Mouse (Mus musculus): ENCODE measurements around the gene Antxr1. TPM values are rescaled to one million over a fixed set of nuclear protein-coding genes. Genes with fewer than 3 reads are reported as not detected.
A peak's percentile ranks its signal among the peaks of the same experiment; 100 is the strongest.

Gene Antxr1
- total RNA-seq, 2 experiments from 2014 or later: 9.0 to 10.2 TPM

DNA sequence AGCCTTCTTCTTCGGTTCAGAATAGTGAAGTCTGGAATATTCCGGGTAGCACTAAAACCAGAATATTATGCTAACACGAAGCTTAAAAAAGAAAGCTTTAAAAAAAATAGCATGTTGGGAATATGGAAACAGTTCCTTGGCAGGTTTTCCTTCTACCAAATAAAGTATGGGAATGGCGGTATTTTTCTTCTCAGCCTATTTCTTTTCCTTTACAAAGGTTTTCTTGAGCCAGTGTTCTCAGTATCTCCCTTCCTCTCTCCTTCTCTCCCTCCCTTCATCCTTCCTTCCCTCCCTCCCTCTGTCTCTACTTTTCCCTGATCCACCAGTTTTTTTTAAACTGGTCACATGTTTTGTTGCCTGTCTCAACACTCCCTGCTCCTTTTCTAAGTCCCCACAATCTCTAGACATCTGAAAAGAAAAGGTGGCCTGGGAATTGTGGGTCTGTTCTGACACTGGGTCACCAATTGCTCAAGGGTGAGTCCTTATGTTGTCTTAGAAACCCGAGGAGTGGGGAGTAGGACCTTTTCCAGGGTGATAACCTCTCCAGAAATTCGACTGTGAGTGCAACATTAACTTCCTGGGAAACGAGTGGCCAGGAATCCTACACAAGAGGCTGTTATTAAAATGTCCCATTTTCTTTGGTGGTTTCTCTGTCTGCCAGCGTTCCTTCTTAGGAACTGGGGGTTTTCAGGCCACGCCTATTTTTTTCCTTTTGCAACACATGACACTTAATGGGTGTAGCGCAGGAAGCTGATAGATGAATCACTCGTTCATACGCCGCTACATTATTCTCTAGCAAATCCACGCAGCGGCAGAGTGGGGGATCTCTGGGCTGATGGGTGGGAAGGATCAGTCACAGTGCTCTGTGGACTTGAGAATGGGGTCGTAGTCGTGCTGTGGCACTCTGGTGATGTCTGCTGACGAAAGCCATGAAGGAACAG lies 42.4 kb downstream of the Antxr1 start:
- no peak for DNase-seq

DNA sequence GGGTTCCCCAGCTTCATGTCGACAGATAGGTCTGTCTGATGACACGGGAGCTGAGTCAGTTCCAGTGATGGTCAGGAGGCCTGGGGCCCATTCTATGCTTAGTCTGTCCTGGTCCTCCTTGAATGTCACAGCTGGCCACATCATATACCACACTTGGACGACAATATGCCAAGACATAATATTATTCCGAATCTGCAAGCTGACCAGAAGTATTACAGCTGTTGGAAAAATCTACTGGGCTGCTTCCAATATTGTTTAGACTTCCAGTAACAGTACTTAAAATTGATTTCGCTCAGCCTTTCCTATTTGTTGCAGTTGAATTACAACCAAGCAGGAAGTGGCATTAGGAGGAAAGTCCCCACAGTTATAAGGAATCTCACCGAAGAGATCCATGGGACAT lies 48.4 kb downstream of the Antxr1 start:
- no peak for DNase-seq

DNA sequence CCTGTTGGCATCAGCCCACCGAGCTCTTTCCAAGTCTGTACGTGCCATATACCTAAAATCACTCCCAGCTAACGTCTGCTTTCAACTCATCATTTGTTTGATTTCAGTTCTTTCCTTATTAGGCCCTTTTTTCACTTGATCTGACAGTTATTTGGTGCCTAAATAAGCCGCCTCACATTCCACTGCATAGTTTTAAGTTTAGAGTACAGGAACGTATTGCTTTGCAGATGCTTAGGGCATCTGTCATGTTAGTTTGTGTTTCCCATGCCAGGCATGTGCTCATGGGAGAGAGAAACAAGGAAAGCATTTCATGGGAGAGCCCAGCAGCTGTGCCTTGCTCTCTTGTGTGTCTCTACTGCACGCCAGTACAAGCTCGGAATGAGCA lies 50.3 kb downstream of the Antxr1 start:
- DNase-seq: peak in 1 of 2 experiments; percentile 14

- DNase-seq: no peak
Observed at GRCm38 (mm10) chr6:87284716-87285364, 50.8 kb downstream of the Antxr1 start.

DNA sequence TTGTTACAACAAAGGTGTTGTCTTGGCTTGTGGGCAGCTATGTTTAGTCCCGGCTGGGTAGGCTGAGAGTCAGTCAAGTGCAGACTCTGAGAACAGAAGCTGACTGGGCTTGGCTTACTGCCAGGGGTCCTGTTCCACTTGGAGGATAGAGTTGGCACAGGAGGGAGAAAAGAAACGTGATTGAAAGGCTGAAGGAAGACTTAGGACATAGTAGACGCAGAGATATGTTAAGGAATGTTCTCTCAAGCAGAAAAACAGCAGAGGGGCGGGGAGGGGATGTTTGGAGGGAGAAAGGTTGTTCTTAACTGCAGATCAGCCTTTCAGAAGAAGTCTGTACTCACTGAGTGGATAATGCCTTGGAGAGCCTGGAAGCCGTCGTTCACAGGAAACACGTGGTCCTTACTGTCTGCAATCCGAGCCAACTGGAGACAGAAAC lies 53.3 kb downstream of the Antxr1 start:
- no peak for DNase-seq

GRCm38 (mm10) chr6:87281771-87282170 lies 53.9 kb downstream of the Antxr1 start:
- no peak for DNase-seq

DNA sequence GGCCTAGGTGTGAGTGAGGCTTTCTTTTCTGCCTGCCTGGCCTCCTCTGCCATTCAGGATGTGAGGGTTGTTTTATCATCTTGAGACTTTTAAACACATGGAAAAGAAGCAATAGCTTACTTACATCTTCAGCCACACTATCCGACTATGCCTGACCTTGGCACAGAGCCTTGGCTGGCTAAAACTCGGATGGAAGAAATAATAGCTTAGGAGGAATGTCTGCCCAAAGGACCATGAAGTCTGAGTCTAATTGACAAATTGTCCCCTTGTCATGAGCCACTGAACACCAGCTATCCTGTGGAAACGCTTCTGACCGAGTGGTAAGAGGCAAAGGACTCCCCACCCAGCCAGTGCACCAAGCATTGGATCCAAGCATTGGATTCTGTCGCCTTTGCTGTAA lies 57.5 kb downstream of the Antxr1 start:
- no peak for DNase-seq

- DNase-seq: no peak
Observed at GRCm38 (mm10) chr6:87277527-87277926, 58.1 kb downstream of the Antxr1 start.

DNA sequence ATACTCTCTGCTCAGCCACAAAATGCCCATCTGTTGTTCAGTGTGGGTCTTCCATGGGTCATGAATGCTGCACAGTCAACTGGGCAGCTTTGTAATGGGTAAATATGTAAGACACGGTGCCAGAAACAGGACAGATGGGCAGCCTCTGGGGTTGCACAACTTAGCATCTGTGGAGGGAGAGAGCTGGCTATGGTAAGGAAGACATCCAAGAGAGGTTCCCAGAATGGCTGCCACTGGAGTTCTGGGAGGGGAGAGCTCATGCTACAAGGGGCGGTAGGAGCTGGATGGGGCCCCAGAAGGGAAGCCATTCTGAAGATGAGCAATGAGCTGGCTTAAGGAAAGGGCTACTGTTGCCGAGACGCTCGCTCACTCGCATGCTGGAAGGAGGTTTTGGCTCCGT lies 58.7 kb downstream of the Antxr1 start:
- no peak for DNase-seq

GRCm38 (mm10) chr6:87274779-87275178 lies 60.8 kb downstream of the Antxr1 start:
- no peak for DNase-seq

GRCm38 (mm10) chr6:87273791-87274190 lies 61.8 kb downstream of the Antxr1 start:
- DNase-seq: no peak

DNA sequence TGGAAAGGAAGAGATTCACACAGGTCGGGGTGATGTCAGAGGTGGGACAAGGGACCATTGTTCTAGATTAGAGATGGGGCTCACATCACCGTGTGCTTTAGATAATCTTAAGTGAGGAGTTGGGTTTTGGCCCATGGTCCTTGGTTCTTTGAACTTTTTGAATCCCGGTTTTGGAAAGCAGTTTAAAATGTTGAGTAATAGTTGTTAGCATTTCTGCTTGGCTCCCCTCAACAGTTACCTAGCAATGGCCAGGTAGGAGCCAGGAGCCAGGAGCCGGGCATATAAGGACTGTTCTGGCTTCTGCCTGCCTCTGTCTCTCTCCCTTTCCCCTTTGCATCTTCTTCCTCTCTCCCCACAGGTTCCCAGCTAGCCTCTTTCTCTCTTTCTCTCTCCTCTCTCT lies 62.5 kb downstream of the Antxr1 start:
- no peak for DNase-seq

- DNase-seq: no peak
Observed at GRCm38 (mm10) chr6:87272202-87272601, 63.4 kb downstream of the Antxr1 start.

- DNase-seq: peak in 1 of 2 experiments; percentile 41
Observed at GRCm38 (mm10) chr6:87270452-87270851, 65.2 kb downstream of the Antxr1 start.

- DNase-seq: no peak
Observed at GRCm38 (mm10) chr6:87269950-87270349, 65.7 kb downstream of the Antxr1 start.

DNA sequence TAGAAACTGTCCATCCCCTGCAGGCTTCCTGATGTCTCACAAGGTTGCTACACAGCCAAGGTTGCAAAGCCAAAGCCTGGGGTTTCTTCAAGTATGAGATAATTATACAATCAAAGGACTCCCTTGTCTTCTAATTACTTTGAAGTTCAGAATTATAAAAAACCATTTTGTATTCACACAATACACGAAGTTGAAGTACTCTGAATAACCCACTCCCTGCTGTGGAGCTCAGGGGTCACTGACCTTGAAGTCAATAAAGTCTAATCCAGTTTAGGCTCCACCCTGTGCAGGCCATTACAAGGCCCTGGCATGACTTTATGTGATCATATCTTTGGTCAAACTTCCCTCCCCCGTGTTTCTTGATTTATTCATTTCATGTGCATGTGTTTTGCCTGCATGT lies 73.0 kb downstream of the Antxr1 start:
- no peak for DNase-seq

- DNase-seq: no peak
Observed at GRCm38 (mm10) chr6:87258976-87259375, 76.6 kb downstream of the Antxr1 start.

GRCm38 (mm10) chr6:87257981-87258775 lies 77.4 kb downstream of the Antxr1 start:
- DNase-seq: peak; percentile 21 to 54

DNA sequence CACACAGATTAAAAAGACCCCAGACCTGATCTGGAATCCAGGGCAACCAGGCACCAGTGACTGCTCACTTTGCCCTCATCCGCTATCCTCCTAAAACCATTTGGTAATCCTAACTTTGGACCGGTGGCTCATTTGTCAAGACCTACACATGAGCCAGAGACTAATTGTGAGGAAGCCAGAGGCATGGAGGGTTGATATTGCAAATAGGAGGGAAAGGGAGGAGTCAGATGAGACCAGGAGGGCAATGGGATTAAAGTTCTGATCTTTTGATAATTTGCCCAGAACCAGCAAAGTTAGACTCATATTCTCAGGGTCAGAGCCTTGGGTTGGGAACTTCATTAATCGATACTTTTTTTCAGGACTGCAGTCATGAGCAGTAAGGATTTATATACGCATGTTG lies 78.2 kb downstream of the Antxr1 start:
- no peak for DNase-seq

DNA sequence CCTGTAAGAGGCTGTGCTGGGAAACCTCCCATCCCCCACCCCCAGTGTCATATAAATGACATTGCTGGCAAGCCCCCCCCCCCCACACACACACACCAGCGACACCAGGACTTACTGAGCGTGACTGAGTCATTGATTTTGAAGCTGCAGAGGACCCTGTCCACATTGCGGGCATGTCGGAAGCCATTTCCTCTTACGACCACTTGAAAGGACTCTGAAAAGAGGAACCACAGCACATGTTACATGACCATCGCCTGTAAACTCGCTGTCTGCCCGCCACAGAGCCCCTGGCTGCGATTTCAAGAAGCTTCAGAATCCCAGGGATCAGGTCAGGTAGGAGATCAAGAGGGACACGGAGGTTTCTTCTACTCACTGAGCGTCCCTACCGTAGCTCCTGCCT lies 80.0 kb downstream of the Antxr1 start:
- no peak for DNase-seq

DNA sequence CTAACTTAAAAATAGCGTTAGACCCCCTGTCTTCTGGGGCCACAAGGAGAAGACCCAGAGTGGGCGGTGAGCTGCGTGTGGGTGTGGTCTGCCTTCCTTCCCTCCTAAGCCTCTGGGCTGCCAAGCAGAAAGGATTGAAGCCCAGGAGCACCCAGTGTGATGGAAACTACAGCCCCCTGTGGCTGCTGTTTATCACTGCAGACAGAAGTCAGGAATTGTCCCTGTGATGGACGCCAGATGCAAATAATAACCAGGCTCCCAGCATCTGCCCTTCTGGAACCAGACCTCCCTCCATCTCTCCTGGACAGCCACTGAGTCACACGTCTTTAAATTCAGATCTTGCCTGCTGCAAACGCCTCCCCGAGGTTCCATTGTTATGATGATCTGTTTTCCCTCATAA lies 80.9 kb downstream of the Antxr1 start:
- no peak for DNase-seq

- DNase-seq: no peak
Observed at GRCm38 (mm10) chr6:87251716-87252115, 83.9 kb downstream of the Antxr1 start.

DNA sequence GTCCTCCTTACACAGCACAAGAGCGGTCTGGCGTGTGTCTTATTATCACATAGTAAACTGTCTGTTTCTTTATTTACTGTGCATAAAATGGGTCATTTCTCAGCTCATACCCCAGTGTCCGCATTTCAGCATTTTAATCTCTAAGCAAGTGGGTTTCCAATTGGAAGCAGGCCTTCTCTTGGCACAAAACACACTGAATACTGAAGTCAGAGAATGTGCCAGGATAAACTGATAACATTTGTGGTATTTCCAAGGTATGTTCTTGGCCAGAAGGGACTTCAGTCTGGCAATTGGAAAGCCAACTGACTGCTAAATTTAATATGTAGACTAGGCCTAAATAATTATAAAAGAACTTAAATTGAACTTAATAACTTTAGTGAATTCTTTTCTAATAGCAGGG lies 84.9 kb downstream of the Antxr1 start:
- DNase-seq: no peak

Measured in layer of hippocampus, postnatal 36 days (tissue).